Mouse (Mus musculus) right cerebral cortex, postnatal 4 days (tissue): ENCODE data around the gene Celf2.

Source experiments
- DNase-seq: peaks from one replicate; pipeline ENCODE4 v3.0.0-alpha.2; 2022

The Celf2 gene

GRCm38 (mm10) chr2:7260186-7260585 lies 249.2 kb downstream of the Celf2 start:
- DNase-seq: no peak

- DNase-seq: no peak
These were observed 249.7 kb downstream of the Celf2 start for GRCm38 (mm10) chr2:7259616-7260015.

- DNase-seq: no peak
These were observed 253.3 kb downstream of the Celf2 start for GRCm38 (mm10) chr2:7256023-7256422.

GRCm38 (mm10) chr2:7255386-7255785 lies 254.0 kb downstream of the Celf2 start:
- DNase-seq: no peak

GRCm38 (mm10) chr2:7250314-7250713 lies 259.0 kb downstream of the Celf2 start:
- no peak for DNase-seq

GRCm38 (mm10) chr2:7249002-7249401 lies 260.4 kb downstream of the Celf2 start:
- DNase-seq: no peak

GRCm38 (mm10) chr2:7245958-7246774 lies 263.2 kb downstream of the Celf2 start:
- no peak for DNase-seq

- no peak for DNase-seq
These were observed 267.2 kb downstream of the Celf2 start for GRCm38 (mm10) chr2:7242139-7242538.

GRCm38 (mm10) chr2:7241523-7241941 lies 267.8 kb downstream of the Celf2 start:
- no peak for DNase-seq

- DNase-seq: no peak
These were observed 272.1 kb downstream of the Celf2 start for GRCm38 (mm10) chr2:7237283-7237682.

- no peak for DNase-seq
These were observed 272.9 kb downstream of the Celf2 start for GRCm38 (mm10) chr2:7236452-7236851.

- DNase-seq: no peak
These were observed 274.2 kb downstream of the Celf2 start for GRCm38 (mm10) chr2:7235059-7235741.

- no peak for DNase-seq
These were observed 274.8 kb downstream of the Celf2 start for GRCm38 (mm10) chr2:7234587-7234986.

GRCm38 (mm10) chr2:7233411-7233810 lies 276.0 kb downstream of the Celf2 start:
- DNase-seq: no peak

- no peak for DNase-seq
These were observed 282.6 kb downstream of the Celf2 start for GRCm38 (mm10) chr2:7226785-7227184.

GRCm38 (mm10) chr2:7224346-7225071 lies 284.9 kb downstream of the Celf2 start:
- no peak for DNase-seq

- no peak for DNase-seq
These were observed 285.8 kb downstream of the Celf2 start for GRCm38 (mm10) chr2:7223538-7223937.

GRCm38 (mm10) chr2:7222886-7223285 lies 286.5 kb downstream of the Celf2 start:
- no peak for DNase-seq

- DNase-seq: no peak
These were observed 287.5 kb downstream of the Celf2 start for GRCm38 (mm10) chr2:7221856-7222255.

- no peak for DNase-seq
These were observed 291.3 kb downstream of the Celf2 start for GRCm38 (mm10) chr2:7218101-7218500.

GRCm38 (mm10) chr2:7207691-7208504 lies 301.5 kb downstream of the Celf2 start:
- no peak for DNase-seq

GRCm38 (mm10) chr2:7193413-7193812 lies 315.9 kb downstream of the Celf2 start:
- no peak for DNase-seq

GRCm38 (mm10) chr2:7179186-7179585 lies 330.2 kb downstream of the Celf2 start:
- DNase-seq: no peak
